Mouse (Mus musculus): ENCODE measurements around the gene Vmn1r204.
"Not testable (repeated sequence)": the region's sequence is repeated elsewhere in the genome, so short reads cannot be mapped to it uniquely, and the experiment has no call there.

Vmn1r204 gene

DNA sequence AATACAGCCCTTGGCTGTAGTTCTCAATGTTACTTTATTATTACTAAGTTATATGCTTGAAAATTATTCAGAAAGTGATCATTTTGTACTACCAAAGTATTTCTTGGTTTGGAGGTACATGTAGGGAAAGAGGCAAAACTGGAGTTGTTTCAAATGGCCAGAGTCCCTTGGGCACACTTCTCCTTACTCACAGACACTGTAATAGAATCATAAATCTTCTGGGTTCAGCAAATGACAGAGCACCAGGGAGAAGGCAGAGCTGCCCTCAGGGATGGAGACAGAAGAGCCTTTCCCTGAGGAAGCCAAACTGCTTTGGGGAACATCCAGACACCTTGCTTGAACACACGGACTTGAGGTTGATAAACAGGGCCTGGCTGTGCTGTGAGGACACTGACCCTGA lies at the start of gene Vmn1r204:
TSS of gene Vmn1r204 (plus strand) at position 301 of the 400 bp plus-strand sequence.
- not testable (repeated sequence) for DNase-seq (ENCODE audit: low read depth)

DNA sequence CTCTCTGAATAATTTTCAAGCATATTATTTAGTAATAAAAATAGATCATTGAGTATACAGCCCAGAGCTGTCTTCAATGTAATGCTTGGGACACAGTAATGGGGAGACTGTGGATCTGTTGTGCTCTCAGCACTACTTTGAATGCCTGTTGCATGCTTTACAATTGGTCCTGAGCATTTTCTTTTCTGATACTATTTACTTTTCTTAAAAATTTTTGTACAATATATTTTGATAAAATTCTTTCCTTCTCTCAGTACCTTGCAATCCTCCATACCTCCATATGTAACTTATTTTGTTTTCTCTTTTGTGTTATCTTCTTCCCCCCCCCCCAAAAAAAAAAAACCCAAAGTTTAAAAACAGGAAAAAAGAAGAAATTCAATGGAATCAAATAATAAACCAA lies 47.7 kb upstream of the Vmn1r204 start, which contains the start of gene Vmn1r202:
TSS of gene Vmn1r202 (minus strand) at position 101 of the 400 bp plus-strand sequence.
- no peak for DNase-seq (ENCODE audit: low read depth)

DNA sequence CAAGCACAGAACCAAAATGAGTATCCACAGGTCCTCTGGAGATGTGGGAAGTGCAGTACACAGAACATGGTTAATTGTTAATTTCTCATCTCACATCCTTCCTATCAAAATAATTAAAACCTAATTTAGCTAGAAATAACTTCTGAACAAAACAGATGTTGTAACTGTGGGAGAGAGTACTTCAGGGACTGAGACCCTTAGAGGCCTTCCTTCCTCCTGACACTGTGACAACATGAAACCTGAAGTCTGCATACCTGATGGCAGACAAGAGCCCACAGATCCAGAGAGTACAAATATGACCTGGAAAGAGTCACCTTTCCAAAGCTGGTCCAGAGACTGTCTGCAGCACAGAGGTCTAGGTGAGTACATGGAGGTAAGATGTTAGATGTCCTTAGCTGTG lies 35.2 kb upstream of the Vmn1r204 start, which contains the start of gene Vmn1r203:
TSS of gene Vmn1r203 (plus strand) at position 301 of the 400 bp plus-strand sequence.
- no peak for DNase-seq (ENCODE audit: low read depth)

GRCm38 (mm10) chr13:22574911-22575310 lies 21.9 kb downstream of the Vmn1r204 start:
- not testable (repeated sequence) for DNase-seq (ENCODE audit: low read depth)

- not testable (repeated sequence) for DNase-seq (ENCODE audit: low read depth)
These were observed 30.3 kb downstream of the Vmn1r204 start for GRCm38 (mm10) chr13:22583336-22583735.

GRCm38 (mm10) chr13:22592900-22593299 lies 39.9 kb downstream of the Vmn1r204 start, which contains the start of gene Vmn1r205:
TSS of gene Vmn1r205 (minus strand) at chr13:22593000.
- no peak for DNase-seq (ENCODE audit: low read depth)

Measured in induced T-regulatory cell, adult 2 months (primary cell).